Mouse (Mus musculus): Measurements from ENCODE around the gene Fbxo27. TPM values are rescaled to one million over a fixed set of nuclear protein-coding genes. Genes with fewer than 3 reads are reported as not detected.

The Fbxo27 gene
- polyA plus RNA-seq, 1 experiment from 2014 or later: 6.3 TPM

DNA sequence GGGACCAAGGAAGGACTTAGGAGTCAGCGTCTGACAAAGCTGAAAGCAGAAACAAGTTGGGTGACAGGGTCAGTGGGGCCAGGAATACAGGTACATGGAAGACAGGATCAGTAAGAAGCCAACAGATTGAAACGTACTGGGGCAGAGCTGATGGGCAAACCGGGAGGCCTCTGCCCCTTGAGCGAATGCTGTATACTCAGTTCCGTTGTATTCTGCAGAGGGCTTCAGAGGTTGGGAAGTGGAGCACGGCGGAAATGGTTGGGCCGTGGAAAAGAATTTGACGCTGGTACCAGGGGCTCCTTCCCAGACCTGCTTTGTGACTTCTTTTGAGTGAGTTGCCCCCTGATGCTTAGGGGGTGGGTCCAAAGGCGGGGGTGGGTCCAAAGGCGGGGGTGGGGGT lies 40.6 kb downstream of the Fbxo27 start:
- peak overlapping the region; percentile 66 for H3K4me3 ChIP-seq
- H3K9me3 ChIP-seq: no peaks in the 10 kb centered on the region
- peak overlapping the region; percentile 56; the same call in 1 of the 2 replicates for H3K27ac ChIP-seq
- no peak for DNase-seq (ENCODE audit: low spot score)
- peaks cover 16% of the 10 kb centered on the region for H3K4me1 ChIP-seq
- peaks cover 49% of the 10 kb centered on the region for H3K36me3 ChIP-seq
- peaks cover 6% of the 10 kb centered on the region; the same call in 1 of the 2 replicates for H3K27me3 ChIP-seq (ENCODE audit: insufficient read depth, poor library complexity, severe bottlenecking)
- 14% methylated on average over 11 of the region's 11 CpGs for whole genome bisulfite sequencing

DNA sequence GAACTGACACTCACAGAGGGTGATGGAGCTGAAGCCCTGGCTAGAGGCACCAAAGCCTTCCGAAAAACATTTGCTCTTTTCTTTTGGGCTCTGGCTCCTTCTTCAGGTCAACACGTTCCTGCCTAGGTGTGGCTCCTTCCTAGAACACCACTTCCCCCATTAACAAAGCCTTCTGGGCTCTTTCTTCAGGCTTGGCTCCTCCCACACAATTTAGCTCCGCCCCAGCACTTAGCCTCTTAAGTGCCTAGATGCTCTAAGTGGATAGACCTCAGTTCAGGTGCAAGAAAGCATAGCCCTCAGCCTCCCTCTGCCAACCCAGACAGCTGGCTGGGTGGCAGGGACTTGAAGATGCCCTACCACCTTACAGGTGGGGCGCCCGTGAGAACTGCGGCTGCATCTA lies 43.1 kb downstream of the Fbxo27 start:
- H3K27ac ChIP-seq: no peak overlapping the region
- 0 out of 2 replicates have a peak, but pooled peaks cover 6% of the 10 kb centered on the region for H3K27me3 ChIP-seq (ENCODE audit: insufficient read depth, poor library complexity, severe bottlenecking)
- H3K4me3 ChIP-seq: no peak overlapping the region
- H3K4me1 ChIP-seq: peaks cover 20% of the 10 kb centered on the region
- DNase-seq (ENCODE audit: low spot score): no peak
- WGBS: 76% methylated on average over 6 of the region's 6 CpGs
- peaks cover 67% of the 10 kb centered on the region for H3K36me3 ChIP-seq
- H3K9me3 ChIP-seq: no peaks in the 10 kb centered on the region

DNA sequence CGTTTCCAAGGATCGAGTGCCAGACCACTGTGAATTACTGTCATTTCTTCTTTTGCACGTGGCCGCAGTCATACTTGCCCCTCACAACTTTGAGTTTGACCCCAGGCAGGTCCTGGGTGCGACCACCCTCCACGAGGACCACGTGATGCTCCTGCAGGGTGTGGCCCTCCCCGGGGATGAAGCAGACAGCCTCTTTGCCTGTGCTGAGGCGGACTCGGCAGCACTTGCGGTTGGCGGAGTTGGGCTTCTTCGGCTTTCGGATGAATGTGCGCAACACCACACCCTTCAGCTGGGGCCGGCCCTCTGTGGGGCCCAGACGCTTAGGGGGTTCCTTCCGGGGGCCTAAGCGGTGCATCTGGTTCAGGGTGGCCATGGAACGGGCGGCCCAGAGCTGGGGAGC lies 47.2 kb downstream of the Fbxo27 start:
- peaks cover 63% of the 10 kb centered on the region for H3K36me3 ChIP-seq
- H3K4me1 ChIP-seq: peaks cover 15% of the 10 kb centered on the region; the same call in 1 of the 2 replicates
- no peak overlapping the region for H3K27ac ChIP-seq
- 93% methylated on average over 21 of the region's 21 CpGs for WGBS
- no peaks in the 10 kb centered on the region for H3K27me3 ChIP-seq (ENCODE audit: insufficient read depth, poor library complexity, severe bottlenecking)
- no peak for DNase-seq (ENCODE audit: low spot score)
- no peaks in the 10 kb centered on the region for H3K9me3 ChIP-seq
- no peak overlapping the region for H3K4me3 ChIP-seq

DNA sequence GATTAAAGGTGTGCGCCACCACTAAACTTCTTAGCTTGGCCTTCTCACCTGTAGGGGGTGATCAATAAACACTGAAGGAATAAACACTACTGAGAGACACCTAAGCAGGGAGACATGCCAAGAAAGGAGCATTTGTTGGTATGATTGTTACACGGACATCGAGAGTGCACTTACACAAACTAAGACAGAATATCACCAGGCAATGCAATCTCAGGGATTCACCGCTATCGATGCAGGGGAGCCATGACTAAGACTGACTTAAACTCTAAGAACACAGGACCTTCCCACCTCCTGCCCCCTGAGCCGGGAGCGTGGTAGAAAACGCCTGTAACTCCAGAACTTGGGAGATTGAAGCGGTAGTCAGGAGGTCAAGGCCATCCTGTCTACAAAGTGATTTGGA lies 48.3 kb downstream of the Fbxo27 start:
- H3K4me1 ChIP-seq: peaks cover 15% of the 10 kb centered on the region; the same call in 1 of the 2 replicates
- peak overlapping the region; percentile 80 for H3K4me3 ChIP-seq
- no peak for DNase-seq (ENCODE audit: low spot score)
- no peaks in the 10 kb centered on the region for H3K9me3 ChIP-seq
- WGBS: 34% methylated on average over 9 of the region's 9 CpGs
- no peaks in the 10 kb centered on the region for H3K27me3 ChIP-seq (ENCODE audit: insufficient read depth, poor library complexity, severe bottlenecking)
- peaks cover 63% of the 10 kb centered on the region for H3K36me3 ChIP-seq
- H3K27ac ChIP-seq: peak overlapping the region; percentile 96

DNA sequence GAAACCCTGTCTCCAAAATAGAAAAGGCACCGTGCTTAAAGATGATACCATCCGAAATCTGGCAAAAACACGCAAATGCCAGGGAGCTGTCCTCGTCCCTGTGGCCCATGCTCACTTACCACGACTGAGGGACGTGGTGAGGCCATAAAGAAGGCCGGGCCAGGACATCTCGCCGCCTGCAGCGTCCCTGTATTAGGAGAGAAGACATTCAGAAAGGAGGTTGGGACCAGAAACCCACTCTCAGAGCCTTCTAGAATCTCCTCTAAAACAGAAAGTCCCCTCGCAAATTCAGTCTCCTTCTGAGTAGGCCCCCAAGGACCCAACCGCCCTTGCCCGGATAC lies 48.7 kb downstream of the Fbxo27 start:
- Histone ChIP-seq H3K27me3 (ENCODE audit: insufficient read depth, poor library complexity, severe bottlenecking) (no peaks in the 10 kb centered on the region), H3K4me1 (peaks cover 15% of the 10 kb centered on the region; the same call in 1 of the 2 replicates), H3K27ac (peak overlapping the region; percentile 96), H3K9me3 (no peaks in the 10 kb centered on the region), H3K36me3 (peaks cover 64% of the 10 kb centered on the region), H3K4me3 (peak overlapping the region; percentile 80)
- DNase-seq (ENCODE audit: low spot score): no peak
- 2% methylated on average over 13 of the region's 13 CpGs for WGBS

DNA sequence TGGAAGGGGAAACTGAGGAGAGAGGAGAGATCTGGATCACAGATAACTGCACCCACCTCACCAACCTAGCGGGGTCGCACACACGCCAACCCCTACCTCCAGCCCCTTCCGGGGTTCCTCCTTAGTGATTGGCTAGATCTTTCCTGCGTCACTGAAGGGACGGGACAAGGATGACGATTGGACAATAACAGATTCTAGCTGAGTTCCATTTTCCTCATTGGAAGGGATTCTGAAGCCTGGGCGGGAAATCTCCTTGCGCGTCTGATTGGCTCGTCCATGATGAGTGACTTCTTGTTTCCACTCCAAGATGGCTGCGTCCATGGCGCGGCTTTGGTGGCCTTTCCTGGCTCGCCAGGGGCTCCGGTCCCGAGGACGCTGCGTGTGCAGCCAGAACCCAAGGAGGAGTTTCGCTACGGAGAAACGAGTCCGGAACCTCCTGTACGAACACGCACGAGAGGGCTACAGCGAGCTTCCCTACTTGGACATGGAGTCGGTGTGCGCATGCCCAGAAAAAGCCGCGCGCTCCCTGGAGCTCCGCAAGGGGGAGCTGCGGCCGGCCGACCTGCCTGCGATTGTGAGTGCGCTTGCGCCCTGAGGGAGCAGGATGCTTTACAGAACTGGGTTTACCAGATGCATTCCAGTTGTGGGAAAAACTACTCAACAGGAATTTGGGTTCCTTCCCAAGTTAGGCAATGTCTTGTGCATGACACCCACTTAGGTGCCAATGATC lies 49.2 kb downstream of the Fbxo27 start, which contains the start of the genes Mrps12 and Sars2:
TSS of gene Mrps12 (minus strand) at position 112 of the 730 bp plus-strand sequence.
TSS of gene Sars2 (plus strand) at position 284 of the 730 bp plus-strand sequence.
- H3K9me3 ChIP-seq: no peaks in the 10 kb centered on the region
- H3K27ac ChIP-seq: peak within 1 kb of the TSS; percentile 96
- H3K4me3 ChIP-seq: peak within 1 kb of the TSS; percentile 80
- DNase-seq (ENCODE audit: low spot score): peak; percentile 99
- under 1% methylated on average over 39 of the region's 39 CpGs for WGBS
- peaks cover 15% of the 10 kb centered on the region; the same call in 1 of the 2 replicates for H3K4me1 ChIP-seq
- H3K27me3 ChIP-seq (ENCODE audit: insufficient read depth, poor library complexity, severe bottlenecking): no peaks in the 10 kb centered on the region
- H3K36me3 ChIP-seq: peaks cover 64% of the 10 kb centered on the region

Other genes with a start within 250 kb of the Fbxo27 start
- gene Lrfn1, start 240.9 kb upstream of the Fbxo27 start, polyA plus RNA-seq (2016; fragmentation: Nextera tagmentation; extraction: Ambion mirVana): 1.5 and 1.9 TPM in 2 replicates
- gene Ifnl2, start 182.4 kb upstream of the Fbxo27 start, polyA plus RNA-seq (2016; fragmentation: Nextera tagmentation; extraction: Ambion mirVana): not detected in 2 replicates
- gene Ifnl3, start 170.0 kb upstream of the Fbxo27 start, polyA plus RNA-seq (2016; fragmentation: Nextera tagmentation; extraction: Ambion mirVana): not detected in 2 replicates
- gene Sycn, start 152.0 kb upstream of the Fbxo27 start, polyA plus RNA-seq (2016; fragmentation: Nextera tagmentation; extraction: Ambion mirVana): not detected in 2 replicates
- gene Nccrp1, start 145.6 kb upstream of the Fbxo27 start, polyA plus RNA-seq (2016; fragmentation: Nextera tagmentation; extraction: Ambion mirVana): not detected in 2 replicates
- 24.5 and 29.7 TPM in 2 replicates for gene Samd4b, start 94.7 kb upstream of the Fbxo27 start, polyA plus RNA-seq (2016; fragmentation: Nextera tagmentation; extraction: Ambion mirVana)
- 47.2 and 53.0 TPM in 2 replicates for gene Pak4, start 94.7 kb upstream of the Fbxo27 start, polyA plus RNA-seq (2016; fragmentation: Nextera tagmentation; extraction: Ambion mirVana)
- 0.34 TPM in 1 of 2 replicates, not detected in the other for gene Acp7, start 61.5 kb upstream of the Fbxo27 start, polyA plus RNA-seq (2016; fragmentation: Nextera tagmentation; extraction: Ambion mirVana)
- gene Fbxo17, start 24.0 kb downstream of the Fbxo27 start, polyA plus RNA-seq (2016; fragmentation: Nextera tagmentation; extraction: Ambion mirVana): 13.4 and 13.6 TPM in 2 replicates
- gene Mrps12, start 49.0 kb downstream of the Fbxo27 start, polyA plus RNA-seq (2016; fragmentation: Nextera tagmentation; extraction: Ambion mirVana): 132 and 168 TPM in 2 replicates
- gene Sars2, start 49.1 kb downstream of the Fbxo27 start, polyA plus RNA-seq (2016; fragmentation: Nextera tagmentation; extraction: Ambion mirVana): 30.7 and 32.2 TPM in 2 replicates
- gene Ccer2, start 63.3 kb downstream of the Fbxo27 start, polyA plus RNA-seq (2016; fragmentation: Nextera tagmentation; extraction: Ambion mirVana): not detected in 2 replicates
- gene Sirt2, start 73.9 kb downstream of the Fbxo27 start, polyA plus RNA-seq (2016; fragmentation: Nextera tagmentation; extraction: Ambion mirVana): 53.8 and 57.8 TPM in 2 replicates
- gene Nfkbib, start 74.7 kb downstream of the Fbxo27 start, polyA plus RNA-seq (2016; fragmentation: Nextera tagmentation; extraction: Ambion mirVana): 50.5 and 50.7 TPM in 2 replicates
- gene Rinl, start 96.1 kb downstream of the Fbxo27 start, polyA plus RNA-seq (2016; fragmentation: Nextera tagmentation; extraction: Ambion mirVana): 3.8 and 5.2 TPM in 2 replicates
- 213 and 221 TPM in 2 replicates for gene Hnrnpl, start 115.7 kb downstream of the Fbxo27 start, polyA plus RNA-seq (2016; fragmentation: Nextera tagmentation; extraction: Ambion mirVana)
- 118 and 136 TPM in 2 replicates for gene Ech1, start 132.4 kb downstream of the Fbxo27 start, polyA plus RNA-seq (2016; fragmentation: Nextera tagmentation; extraction: Ambion mirVana)
- 2.8 and 3.6 TPM in 2 replicates for gene Lgals4, start 141.0 kb downstream of the Fbxo27 start, polyA plus RNA-seq (2016; fragmentation: Nextera tagmentation; extraction: Ambion mirVana)
- gene Lgals7, start 171.0 kb downstream of the Fbxo27 start, polyA plus RNA-seq (2016; fragmentation: Nextera tagmentation; extraction: Ambion mirVana): 0.24 and 0.81 TPM in 2 replicates
- 0.20 and 0.34 TPM in 2 replicates for gene Capn12, start 188.6 kb downstream of the Fbxo27 start, polyA plus RNA-seq (2016; fragmentation: Nextera tagmentation; extraction: Ambion mirVana)